Mouse (Mus musculus): ENCODE results near the gene Eif3c.

Eif3c gene

DNA sequence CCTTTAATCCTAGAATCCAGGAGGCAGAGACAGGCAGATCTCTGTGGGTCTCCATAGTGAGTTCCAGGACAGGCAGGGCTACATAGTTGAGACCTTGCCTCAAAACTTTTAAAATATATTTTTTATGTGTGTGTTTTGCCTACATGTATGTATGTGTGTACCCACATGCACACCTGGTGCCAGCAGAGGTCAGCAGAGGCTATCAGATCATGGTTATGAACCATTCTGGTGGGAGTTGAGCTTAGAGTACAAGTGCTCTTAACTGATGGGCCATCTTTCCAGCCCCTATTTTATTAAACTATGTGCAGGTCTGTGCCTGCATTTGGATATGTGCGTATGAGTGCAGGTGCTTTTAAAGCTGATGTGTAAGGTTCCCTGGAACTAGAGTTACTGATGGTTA lies 11.4 kb downstream of the Eif3c start:
- DNase-seq (ENCODE audit: low spot score in 2 of 2): no peak

DNA sequence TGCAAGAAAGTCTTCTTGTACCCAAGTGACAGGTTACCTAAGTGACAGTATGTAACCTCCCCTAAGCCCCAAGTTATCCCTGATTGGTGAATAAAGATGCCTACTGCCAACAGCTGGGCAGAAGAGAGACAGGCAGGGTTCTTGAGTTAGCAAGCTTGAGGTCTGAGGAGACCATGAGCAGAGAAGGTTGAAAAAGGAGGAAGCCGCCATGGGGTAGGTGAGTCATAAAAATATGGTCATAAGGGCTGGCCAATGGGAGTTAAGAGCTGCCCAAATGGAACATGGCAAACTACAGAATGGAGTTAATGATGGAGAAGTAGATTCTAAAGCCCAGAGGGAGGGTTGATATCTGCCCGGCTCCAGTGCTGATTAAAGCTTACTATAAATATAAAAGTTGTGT lies 20.6 kb downstream of the Eif3c start:
- no peak for DNase-seq (ENCODE audit: low spot score in 2 of 2)

DNA sequence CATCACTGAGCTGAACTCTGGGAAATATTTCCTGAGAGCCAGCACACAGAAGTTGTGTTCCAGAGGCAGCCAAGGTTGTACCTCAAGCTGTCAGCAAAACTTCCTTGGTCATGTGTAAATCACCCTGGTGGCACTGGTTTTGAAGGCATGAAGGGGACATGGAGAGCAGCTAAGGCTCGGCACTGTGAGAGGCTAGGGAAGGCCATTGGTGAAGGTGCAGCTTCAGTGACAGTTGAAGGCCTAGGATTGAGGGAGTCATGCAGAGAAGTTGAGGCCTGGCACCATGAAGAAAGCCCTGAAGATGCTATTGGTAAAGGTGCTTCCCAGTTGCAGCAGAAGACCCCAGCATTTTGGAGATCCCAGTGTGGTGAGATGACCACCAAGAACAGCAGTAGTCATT lies 24.6 kb downstream of the Eif3c start:
- DNase-seq (ENCODE audit: low spot score in 2 of 2): no peak

DNA sequence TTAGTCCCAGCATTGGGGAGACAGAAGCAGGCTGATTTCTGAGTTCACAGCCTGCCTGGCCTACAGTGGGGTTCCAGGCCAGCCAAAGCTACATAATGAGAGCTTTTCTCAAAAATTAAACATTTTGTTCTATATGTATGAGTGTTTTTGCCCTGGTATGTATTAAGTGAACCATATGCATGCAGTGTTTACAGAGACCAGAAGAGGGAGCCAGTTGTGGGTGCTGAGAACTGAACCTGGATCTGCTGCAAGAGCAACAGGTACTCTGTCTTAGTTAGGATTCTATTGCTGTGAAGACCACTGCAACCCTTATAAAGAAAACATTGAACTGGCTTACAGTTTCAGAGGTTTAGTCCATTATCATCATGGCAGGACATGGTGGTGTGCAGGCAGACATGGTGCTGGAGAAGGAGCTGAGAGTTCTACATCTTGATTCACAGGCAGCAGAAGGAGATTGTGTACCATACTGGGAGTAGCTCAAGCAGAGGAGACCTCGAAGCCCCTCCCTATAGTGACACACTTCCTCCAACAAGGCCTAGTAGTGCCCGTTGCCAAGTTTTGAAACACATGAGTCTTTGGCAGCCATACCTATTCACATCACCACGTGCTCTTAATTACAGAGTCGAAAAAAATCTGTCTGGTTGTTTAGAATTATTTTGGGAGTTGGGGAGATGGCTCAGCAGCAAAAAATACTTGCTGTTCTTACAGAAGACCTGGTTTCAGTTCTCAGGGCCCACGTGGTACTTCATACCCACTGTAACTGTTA lies 28.2 kb downstream of the Eif3c start:
- no peak for DNase-seq (ENCODE audit: low spot score in 2 of 2)

DNA sequence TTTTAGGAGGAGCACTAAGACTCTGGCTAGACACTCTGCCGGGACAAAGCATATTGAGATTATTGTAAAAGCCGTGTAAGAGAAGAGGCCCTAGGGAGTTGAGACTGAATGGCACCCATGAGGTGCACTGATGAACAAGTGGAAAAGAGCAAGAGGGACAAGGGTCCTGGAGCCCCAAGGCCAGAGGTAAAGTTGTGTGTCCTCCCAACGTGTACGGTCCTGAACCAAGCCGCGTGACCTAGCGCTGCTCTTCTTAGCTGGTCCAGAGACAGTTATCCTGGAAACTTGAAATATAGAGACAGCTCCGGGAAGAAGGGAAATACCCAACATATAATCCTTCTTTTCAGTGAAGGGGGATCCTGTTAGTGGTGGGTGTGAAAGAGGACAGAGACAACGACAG lies 29.7 kb downstream of the Eif3c start:
- DNase-seq (ENCODE audit: low spot score in 2 of 2): no peak

DNA sequence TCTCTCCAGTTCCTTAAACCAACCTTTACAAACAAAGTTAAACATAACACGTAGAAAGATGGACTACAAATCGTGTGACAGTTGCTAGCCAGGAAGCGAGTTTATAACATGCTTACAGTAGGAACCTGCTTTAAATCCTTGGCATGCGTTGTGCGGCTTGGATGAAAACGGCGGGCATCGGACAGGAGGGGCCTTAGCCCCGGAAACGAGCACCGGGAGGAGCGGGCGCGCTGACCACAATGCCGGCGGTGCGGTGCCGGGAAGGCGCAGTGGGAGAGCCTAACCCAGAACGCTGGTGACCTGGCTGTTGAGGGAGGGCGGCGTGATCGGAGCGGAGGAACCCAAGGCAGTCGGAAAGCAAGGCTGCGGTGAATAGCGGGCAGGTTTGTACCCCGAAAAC lies 30.4 kb downstream of the Eif3c start:
- peak in 1 of 2 experiments; percentile 11 for DNase-seq (ENCODE audit: low spot score in 2 of 2)

DNA sequence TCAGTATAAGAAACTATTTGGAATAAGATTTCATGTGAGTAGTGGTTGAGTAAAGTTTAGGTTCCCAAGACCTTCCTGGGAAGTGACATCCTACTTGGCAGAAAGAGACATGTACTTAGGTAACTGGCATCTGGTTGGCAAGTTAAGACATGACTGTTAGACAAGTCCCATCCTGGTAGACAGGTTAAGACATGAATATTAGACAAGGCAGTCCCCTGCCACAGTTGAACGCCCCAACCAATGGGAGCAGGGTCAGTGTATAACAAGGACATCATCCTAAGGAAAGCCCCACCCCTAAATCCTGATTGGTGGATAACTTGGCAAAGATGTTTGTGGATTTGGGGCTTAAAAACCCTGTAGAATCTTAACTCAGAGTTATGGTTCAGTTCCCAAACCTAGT lies 32.8 kb downstream of the Eif3c start:
- DNase-seq (ENCODE audit: low spot score in 2 of 2): no peak

DNA sequence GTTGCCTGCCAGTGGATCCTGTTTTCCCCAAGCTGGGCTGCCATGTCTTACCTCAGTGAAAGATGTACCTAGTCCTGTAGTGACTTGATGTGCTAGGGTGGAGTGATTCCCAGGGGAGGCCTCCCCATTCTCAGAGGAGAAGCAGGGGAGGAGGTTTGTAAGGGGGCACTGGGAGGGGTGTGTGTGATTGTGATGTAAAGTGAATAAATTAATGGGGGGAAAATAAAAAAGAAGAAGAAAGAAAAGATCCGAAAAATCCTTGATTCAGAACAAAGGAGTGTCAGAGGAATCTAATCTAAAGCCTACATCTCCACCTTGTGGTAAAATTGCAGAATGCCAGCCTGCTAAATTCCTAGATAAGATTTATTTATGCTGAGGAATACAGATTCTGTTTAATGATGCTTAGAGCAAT lies 38.0 kb downstream of the Eif3c start:
- no peak for DNase-seq (ENCODE audit: low spot score in 2 of 2)

DNA sequence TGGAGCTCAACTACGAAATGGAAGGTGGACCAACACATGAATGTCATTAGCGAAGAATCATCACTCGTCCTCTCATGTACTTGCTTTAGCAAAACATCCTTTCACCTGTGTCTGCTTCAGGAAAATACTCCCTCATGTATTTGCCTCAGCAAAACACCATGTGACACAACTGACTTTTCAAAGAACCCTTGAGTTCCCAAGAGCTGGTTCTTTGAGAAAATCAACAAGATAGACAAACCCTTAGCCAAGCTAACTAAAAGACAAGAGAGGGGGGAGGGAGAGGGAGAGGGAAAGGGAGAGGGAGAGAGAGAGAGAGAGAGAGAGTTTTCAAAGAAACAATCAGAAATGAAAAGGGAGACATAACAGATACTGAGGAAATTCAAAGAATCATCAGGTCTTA lies 42.9 kb downstream of the Eif3c start:
- no peak for DNase-seq (ENCODE audit: low spot score in 2 of 2)

DNA sequence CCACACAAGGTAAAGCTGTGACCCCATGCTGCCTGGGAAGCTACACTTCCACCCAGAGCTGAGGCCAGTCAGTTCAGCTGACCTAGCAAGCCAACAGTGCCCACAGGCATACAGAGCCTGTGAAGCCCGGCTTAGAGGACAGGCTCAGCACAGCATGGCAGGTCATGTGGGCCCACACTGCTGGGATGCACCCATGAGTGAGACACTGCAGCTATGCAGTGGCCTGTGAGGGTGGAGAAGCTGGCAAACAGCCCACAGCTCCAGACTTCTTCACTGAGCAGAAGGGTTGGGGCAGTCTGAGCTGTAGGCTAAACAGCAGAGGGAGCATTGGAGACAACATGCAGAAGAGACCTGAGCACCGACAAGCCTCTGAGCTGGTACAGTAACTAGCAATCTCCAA lies 46.7 kb downstream of the Eif3c start:
- DNase-seq (ENCODE audit: low spot score in 2 of 2): no peak

DNA sequence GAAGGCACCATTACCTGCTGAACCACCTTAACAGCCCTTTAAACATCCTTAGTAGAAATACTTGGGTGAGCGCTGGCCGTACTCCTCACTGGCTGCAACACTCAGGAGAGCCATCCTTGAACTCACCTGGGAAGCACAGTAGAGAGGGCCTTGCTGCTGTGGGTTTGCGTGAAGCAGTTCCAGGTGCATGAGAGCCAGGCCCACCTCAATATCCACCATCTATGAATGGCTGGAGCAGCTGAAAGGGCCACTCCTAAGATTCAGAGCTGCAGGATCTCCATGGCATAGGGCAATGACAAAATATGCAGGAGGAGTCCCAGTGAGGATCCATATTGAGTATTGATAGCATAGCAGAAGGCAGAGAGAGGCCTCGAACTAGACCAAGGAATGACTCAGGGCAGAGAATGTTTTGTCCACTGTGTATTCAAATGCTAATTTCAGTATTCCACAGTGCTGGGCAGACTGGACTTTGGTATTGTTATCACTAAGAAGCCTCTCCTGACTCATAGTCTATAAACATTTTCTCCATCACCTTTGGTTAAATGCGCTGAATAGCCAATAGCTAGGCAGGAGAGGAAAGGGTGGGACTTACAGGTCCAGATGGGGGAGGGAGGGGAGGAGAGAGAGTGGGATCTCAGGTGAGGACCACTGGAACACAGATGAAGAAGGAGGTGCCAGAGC lies 47.8 kb downstream of the Eif3c start:
- DNase-seq (ENCODE audit: low spot score in 2 of 2): no peak

DNA sequence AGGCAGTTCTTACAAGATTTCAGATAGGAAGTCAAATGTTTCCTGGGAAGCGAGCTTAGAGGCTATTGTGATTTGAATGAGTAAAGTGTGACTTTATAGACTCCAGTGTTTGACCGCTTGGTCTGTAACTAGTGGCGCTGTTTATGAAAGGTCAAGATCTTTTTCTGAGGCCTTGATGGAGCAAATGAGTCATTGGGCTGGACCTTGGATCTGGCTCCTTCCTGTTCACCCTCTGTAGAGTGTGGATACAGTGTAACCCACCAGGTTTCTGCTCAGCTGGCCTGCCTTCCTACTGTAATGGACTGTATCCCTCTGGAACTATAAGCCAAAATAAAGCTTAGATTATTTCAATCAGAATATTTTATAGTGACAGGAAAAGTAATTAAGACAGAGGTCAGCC lies 54.9 kb downstream of the Eif3c start:
- no peak for DNase-seq (ENCODE audit: low spot score in 2 of 2)

DNA sequence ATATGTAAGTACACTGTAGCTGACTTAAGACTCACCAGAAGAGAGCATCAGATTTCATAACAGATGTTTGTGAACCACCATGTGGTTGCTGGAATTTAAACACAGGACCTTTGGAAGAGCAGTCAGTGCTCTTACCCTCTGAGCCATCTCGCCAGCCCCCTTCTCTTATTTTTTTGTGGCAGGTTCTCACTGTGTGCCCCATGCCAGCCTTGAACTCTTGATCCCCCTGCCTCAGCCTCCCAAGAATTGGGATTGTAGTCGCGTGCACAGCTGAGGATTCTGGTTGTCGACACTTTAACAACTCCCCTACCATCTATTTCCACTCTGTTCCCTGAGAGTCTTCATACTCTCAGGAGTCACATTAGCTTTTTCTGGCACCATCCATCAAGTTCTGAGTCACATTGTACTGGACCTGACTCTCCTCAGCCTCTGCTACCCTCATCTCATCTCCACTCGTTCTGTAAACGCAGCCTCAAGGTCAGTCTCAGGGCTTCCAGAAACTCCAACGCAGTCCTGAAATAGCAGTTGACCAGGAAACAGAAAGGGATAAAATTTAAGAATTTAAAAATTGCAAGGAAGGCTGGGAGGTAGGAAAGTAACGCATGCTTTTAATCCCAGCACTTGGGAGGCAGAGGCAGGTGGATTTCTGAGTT lies 59.0 kb downstream of the Eif3c start:
- no peak for DNase-seq (ENCODE audit: low spot score in 2 of 2)

DNA sequence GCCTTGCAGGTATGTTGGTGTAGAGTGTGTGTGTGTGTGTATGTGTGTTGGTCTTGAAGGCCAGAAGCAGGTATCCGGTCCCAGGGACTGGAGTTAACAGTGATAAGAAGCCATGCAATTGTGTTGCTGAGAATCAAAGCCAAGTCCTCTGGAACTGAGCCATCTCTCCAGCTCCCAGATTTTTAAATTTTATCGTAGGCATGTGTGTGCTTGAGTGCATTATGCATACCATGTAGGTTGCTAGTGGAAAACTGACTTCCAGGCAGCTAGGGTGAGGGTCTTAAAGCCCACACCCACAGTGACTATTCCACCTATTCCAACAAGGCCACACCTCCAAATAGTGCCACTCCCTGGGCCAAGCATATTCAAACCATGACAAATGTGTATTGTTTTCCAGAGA lies 61.3 kb downstream of the Eif3c start:
- no peak for DNase-seq (ENCODE audit: low spot score in 2 of 2)

DNA sequence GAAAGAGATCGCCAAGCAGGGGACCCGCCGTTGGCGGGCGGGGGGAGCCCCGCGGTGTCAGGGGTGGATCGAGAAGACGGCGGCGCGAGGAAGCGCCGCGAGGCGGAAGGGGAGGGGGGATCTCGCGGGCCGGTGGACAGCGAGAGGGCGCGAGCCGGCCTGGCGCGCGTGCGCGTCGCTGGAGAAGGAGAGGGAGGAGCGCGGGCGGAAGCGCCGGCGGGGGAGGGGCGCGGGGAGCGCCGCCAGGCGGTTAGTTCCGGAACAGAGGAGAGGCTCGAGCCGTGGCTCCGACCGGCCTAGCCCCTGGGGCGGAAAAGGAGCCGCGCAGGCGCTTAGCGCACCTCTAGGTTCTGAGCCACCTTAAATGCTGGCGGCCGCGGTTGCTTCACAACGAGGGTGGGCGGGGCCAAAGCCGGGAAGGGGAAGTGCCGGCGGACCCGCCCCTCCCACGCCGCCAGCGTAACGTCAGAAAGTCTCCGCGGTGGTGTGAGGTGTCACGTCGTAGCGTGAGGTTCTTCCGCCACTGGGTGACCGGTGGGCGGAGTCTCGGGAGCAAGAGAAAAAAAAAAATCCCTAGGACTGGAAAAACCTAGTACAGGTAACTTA lies 62.8 kb downstream of the Eif3c start, which contains the start of gene Atxn2l:
Gene Atxn2l, minus strand, starts transcription at position 165 of the 606 bp plus-strand sequence.
- DNase-seq (ENCODE audit: low spot score in 2 of 2): peak; percentile 92 to 99

DNA sequence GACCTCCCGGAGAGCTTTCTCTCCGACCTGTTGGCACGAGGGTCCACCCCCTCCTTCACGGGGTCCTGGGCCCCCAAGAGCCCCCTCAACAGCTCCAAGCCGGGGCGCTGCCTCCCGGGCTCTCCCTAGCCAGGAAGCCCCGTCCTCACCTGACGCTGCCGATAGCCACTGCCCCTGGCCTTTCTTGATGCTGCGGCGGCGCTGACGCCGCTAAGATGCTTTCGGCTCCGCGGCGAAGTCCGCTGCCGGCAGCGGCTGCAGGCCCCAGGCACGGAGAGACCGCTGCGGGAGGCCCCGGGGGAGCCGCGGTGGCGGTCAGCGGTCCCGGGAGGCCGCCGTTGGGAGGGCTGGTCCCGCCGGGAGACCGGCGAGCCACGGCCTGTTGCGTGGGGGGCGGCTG lies 63.5 kb downstream of the Eif3c start:
- no peak for DNase-seq (ENCODE audit: low spot score in 2 of 2)

DNA sequence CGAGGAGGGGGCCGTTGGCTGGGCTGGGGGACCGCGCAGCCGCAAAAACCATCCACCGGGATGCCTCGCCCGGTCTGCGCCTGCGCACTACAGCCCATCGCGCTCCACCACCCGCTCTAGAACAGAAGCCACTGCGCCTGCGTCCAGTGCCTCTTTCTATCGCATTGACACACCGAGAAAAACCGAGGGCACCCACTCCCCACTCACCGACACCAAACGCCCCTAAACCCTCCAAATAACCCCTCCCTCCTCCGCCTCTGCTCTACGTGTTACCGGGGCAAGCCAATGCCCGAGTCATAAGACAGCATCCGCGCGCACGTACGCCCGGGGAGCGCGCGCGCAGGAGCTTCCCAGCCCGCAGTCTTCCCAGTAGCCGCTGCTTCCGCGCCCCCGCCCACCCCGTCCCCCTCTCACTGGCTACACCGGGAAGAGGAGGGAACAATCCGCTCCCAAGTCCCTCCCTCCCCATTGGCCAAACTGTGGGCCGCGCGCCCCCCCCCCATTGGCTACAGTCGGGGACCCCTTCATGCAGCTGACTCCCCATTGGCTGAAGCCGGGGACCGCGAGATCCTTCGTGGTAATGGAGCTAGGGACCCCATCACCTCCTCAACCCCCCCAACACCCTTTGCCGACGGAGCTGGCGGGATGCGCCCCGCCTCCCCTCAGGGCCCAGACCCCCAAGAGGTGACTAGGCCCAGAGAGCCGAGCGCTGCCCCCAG lies 64.0 kb downstream of the Eif3c start:
- peak; percentile 89 to 90 for DNase-seq (ENCODE audit: low spot score in 2 of 2)

DNA sequence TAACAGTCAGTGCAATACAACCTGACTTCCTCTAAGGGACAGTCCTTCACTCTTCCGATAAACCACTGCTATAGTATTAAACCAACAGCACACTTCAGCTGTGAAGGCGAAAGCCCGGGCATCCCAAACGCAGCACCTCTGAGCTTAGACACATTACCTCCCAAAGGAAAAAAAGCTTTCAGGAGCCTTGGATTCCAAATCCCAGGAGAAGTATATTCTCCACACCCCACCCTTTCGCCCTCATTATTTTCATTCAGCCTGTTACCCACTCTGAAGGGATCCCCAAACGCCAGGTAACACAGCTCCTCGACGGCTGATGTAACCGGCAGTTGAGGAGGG lies 64.6 kb downstream of the Eif3c start:
- no peak for DNase-seq (ENCODE audit: low spot score in 2 of 2)

DNA sequence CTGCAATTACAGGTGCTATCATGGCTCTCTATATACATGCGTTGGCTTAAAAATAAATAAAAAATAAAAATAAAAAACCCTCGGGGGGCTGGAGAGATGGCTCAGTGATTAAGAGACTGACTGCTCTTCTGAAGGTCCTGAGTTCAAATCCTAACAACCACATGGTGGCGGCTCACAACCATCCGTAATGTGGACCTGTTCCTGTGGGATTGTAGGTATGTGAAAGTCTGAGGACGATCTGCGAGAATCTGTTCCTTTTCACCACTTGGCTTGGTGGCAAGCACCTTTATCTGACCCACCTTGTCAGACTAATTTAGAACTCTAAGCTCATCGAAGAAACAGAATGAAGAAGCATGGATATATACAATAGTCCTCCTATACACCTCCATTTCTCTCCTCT lies 66.8 kb downstream of the Eif3c start:
- no peak for DNase-seq (ENCODE audit: low spot score in 2 of 2)

DNA sequence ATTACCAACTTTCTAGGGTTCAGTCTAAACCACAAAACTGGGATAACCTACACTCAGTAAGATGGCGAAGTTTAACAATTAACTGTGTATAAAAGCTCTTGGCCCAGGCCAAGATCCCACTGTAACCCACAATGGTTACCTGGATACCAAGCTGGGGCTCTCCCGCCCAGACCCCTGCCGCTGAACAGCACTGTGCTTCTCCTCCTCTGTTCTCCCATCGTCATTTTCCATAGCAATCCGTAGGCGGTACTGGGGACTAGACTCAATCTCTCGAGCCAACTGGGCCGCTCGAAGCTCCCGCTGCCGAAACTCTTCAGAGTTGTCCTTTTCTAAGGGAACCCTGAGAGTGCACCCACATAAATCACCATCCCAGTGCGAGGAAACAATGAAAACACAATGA lies 68.2 kb downstream of the Eif3c start:
- no peak for DNase-seq (ENCODE audit: low spot score in 2 of 2)

DNA sequence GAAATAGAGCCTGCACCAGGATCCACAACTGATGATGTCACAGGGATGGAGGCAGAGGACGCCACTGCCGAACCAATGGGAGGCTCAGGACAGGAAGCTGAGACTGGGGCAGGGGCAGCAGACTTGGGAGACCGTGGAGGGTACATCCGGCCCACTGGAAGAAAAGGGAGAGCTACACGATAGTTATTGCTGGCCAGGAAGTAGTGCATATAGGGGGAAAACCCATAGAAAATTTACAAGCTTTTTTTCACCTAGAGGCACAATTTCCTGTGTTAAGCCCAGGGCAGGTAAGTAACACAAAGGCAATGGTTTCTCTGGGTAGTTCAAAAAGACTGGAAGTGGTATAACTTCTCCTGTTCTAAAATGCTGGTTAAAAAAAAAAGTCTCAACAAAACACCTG lies 69.7 kb downstream of the Eif3c start:
- DNase-seq (ENCODE audit: low spot score in 2 of 2): no peak

All from urinary bladder, postnatal 36 days (tissue).